Mouse (Mus musculus): ENCODE results near the gene Zfp780b.

DNA sequence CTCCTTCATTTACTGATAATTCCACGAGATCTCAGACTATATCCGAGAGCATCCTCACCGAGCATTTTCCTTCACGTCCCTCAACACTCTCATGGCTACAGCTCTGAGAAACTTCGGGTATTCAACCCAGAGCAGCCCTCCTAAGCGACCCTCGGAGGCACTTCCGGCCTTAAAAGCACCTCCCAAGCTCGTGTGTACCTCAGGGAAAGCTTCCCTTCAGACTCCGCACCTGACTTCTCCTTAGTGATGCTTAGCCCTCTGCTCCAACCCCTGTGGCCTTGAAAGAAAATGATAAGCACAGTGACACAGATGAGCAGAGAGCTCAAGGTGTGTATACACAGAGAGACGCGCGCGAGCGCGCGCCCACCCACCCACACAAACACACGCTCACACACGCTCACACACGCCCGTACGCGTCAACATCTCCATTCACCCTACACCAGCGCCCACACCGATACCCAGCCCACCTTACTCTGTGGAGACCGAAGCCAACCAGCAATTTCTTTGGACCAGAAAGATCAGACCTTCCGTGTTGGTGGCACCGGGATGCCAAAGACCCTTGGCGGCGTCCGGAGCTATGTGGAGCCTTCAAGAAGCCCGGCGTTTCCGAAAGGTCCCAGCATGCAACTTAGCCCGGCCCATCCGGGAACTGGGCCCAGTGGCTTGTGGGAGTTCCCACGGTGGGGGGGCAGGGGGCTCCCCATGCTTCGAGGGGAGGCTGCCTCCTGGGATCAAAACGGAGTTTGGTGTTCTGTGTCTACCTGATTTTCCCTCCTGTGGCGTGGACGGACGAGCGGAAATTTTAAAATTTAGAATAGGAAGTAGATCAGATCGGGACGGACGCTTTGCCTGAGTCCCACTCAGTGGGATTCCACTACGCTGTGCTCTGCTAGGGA, 34.8 kb upstream of the Zfp780b start, which contains the start of gene Zfp850:
- TF ChIP-seq POLR2A (IDR thresholded peaks at IDR 0.05; ENCODE audit: low read depth, low read length) (peak; percentile 2; the same call in 1 of the 2 replicates), CTCF (IDR thresholded peaks at IDR 0.05; ENCODE audit: extremely low read depth, insufficient read depth, insufficient read length, insufficient replicate concordance) (no peak)

Data from spleen, adult 2 months (tissue).